Mouse (Mus musculus) right cerebral cortex, adult 18-20 months (tissue): ENCODE measurements around the gene Agrn.
A peak's percentile ranks its signal among the peaks of the same experiment; 100 is the strongest.
"Not testable (repeated sequence)": the region's sequence is repeated elsewhere in the genome, so short reads cannot be mapped to it uniquely, and the experiment has no call there.

Experiments used
- DNase-seq: peaks from one replicate; pipeline ENCODE4 v3.0.0; 2022; ENCODE audit warnings: mixed read lengths

The Agrn gene

DNA sequence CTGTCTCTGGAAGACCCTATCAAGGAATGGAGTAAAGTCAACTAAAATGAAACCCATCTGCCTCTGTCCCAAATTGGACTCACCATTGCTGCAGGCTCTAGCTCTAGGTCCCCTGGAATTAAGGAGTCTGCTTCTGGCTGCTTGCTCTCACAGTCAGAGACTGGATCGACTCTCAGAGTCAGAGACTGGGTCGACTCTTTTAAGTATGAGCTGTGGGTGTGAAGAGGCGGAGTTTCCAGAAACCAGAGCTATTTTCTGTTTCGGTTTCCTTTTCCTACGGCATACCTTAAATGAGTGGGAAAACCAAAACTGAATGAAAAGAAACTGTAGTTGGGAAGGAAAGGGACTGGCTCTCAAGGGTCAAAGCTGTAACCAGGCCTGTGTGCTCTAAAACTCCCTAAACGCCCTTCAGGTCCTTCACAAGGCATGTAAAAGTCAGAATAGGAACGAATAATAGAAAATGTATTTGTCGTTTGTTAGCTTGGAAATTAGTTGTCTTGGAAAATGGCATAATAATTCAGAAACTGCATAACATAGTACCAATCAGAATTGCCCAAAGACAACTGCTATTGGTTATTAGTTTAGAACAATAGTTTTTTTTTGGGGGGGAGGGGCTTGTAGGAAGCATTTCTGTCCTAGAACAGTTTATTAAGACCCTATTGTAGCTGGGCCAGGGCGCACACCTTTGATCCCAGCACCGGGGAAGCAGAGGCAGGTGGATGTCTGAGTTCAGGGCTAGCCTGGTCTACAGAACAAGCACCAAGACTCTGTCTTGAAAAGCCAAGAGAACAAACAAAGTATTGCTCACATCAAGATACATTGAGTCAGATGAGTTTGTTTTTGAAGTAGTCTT lies 3.6 kb upstream of the Agrn start, which contains the start of gene Isg15:
Gene Isg15 (minus strand): TSS at position 196 of the 853 bp plus-strand sequence.
- DNase-seq = no peak

DNA sequence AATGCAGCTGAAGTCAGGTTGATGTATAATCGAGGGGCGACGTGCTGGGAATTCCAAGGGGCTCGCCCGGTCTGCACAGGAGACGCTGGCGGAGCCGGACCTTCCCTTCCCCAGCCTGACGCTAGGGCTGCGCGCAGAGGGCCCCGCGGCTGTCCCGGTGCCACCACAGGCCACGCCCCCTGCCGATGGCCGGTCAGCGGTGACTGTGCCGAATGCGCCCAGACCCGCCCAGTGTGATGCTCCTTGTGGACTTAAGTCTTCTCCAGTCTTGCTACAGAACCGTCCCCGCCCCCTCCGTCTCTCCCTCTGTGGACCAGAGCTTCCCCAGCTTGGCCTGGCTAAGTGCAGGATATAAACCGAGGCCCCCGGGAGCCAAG lies 529 bp upstream of the Agrn start:
- peak; percentile 67 for DNase-seq

- peak; percentile 45 for DNase-seq
Observed at GRCm38 (mm10) chr4:156195927-156196870, 1.1 kb downstream of the Agrn start.

DNA sequence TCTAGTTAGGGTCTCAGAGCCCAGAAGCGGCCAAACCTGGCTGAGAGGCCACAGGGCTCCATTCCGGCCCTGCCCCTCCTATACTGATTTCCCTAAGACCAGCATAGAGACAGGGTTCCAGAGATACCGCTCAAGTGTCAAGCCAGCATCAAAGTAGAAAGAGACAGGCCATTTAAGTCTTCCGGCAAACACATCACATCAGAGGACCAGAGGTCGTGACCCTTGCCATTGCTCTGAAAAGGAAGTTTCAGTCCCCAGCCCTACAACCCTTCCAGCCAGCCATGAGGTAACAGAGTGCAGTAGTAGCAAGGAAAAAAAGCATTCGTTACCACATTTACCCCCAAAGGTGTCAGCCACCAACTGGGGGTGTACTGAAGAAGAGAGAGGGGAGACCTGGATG lies 2.9 kb downstream of the Agrn start:
- DNase-seq = no peak

DNA sequence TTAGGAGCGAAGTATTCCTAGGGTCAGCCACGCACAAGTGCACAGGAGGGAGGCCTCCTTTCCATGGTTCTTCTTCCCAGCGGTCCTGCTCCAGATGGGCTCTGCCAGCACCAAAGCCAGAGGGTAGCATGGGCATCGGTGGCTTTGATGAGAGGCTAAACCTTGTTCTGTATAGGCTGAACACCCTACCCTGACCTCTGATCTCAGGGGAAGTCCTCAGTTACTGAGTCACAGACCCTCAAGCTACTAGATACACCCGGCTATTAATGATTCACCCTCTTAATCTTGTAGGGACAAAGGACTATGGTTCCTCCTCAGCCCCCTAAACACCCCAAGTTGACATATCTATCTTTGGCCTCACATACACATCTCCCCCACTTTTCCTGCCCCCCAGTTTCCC lies 3.4 kb downstream of the Agrn start:
- no peak for DNase-seq

DNA sequence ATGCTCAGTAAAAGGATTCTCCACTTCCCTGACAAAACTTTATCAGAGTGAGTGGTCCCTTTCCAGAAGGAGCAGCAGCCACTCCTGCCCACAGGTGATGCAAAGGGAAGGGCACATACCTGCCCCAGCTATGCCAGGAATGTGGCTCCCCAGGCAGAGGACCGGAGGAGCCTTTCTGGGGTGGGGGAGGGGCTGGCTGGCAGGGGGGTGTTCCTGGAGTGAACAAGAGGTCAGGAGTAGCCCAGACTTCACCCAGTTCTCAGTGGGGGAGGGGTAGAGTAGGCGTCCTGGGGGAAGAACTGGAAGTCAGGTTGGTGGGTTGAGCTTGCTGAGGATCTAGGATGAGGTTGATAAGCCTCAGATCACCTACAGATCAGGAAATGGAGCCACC lies 4.1 kb downstream of the Agrn start:
- no peak for DNase-seq

DNA sequence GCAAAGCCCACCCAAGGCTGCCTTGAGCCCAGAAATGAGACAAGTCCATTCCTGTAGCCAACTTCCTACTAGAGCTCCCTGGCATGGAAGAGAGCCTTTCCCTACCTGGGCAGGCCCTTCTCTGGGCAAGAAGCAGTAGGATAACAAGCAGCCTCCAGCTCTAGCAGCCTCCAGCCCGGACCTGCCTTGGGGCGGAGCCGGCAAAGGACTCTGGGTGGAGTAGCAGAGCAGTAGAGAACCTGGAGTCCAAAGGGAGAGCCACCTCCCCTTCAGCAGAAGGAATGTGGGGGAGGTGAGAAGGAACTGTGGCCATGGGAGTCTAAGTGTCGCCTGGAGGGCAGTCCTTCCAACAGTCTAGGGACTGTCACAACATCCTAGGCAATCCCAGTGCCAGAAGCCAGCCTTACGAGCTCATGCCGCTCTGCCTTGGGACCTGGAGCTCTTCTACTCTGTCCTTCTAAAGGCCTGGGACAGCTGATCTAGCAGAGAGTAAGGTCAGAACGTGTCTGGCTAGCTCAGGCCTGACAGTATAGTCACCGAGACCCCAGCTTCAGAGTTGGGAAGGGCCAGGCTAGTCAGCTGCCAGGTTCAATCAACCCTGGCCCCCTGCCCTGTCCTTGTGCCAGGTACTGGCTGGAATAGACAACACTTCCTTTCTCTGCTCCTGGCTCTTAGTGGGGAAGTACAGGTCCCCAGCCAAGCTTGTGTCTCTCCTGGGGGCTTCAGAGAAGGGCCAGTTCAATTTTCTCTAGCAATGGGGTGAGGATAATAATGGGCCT lies 4.7 kb downstream of the Agrn start:
- no peak for DNase-seq

- no peak for DNase-seq
Observed at GRCm38 (mm10) chr4:156188811-156189323, 8.4 kb downstream of the Agrn start.

DNA sequence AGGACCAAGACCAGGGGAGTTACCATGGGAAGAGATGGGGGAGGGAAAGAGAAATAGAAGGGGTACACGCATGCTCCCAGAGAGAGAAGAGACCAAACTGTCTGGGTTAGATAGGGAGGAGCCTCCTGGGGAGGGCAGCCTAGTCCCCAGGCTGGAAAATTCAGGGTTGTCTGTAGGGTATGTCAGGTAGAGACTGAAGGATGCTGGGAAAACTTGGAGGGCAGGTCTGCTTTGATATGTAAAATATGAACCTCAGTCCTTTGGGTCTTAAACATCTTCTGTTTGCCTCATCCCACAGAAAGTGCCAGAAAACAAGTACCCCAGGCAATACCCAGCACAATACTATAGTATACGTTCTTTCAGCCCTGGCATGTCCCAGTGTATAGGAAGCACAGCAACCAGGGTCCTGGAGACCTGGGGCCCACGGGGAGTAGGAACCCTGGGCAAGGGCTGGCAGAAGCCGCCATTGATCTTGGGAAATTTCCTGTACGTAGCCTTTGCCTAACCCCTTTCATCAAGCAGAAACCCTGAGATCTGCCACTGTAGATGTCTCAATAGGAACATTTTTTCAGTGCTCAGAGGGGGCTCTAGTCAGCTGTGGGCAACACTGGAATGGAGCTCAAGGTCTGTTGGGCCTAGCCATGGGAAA lies 9.0 kb downstream of the Agrn start:
- DNase-seq = no peak

- DNase-seq = peak; percentile 77
Observed at GRCm38 (mm10) chr4:156185950-156186850, 11.1 kb downstream of the Agrn start.

- no peak for DNase-seq
Observed at GRCm38 (mm10) chr4:156185456-156185949, 11.8 kb downstream of the Agrn start.

- no peak for DNase-seq
Observed at GRCm38 (mm10) chr4:156184291-156184954, 12.9 kb downstream of the Agrn start.

GRCm38 (mm10) chr4:156183747-156184146 lies 13.5 kb downstream of the Agrn start:
- no peak for DNase-seq

GRCm38 (mm10) chr4:156177630-156178029 lies 19.7 kb downstream of the Agrn start:
- DNase-seq = no peak

- no peak for DNase-seq
Observed at GRCm38 (mm10) chr4:156171828-156172227, 25.5 kb downstream of the Agrn start.

GRCm38 (mm10) chr4:156169129-156169528 lies 28.2 kb downstream of the Agrn start:
- DNase-seq = no peak

DNA sequence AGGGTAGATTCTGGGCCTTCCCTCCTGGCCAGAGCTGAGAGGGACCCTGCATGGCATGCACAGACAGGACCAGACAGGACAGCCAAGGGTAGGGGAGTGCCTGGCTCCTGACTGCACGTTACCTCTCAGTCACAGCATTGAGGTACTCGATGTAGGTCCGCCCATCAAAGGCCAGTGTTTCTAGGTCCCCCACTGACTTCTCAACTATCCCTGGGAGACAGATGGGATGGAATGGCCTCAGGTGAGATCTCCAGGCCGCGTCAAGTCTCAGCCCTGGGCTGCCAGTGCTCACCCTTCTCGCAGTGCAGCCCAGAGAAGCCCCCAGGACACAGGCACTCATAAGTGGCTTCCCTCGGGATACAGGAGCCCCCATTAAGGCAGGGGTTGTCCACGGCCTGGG lies 28.7 kb downstream of the Agrn start:
- DNase-seq = no peak

GRCm38 (mm10) chr4:156166477-156166876 lies 30.8 kb downstream of the Agrn start:
- no peak for DNase-seq

DNA sequence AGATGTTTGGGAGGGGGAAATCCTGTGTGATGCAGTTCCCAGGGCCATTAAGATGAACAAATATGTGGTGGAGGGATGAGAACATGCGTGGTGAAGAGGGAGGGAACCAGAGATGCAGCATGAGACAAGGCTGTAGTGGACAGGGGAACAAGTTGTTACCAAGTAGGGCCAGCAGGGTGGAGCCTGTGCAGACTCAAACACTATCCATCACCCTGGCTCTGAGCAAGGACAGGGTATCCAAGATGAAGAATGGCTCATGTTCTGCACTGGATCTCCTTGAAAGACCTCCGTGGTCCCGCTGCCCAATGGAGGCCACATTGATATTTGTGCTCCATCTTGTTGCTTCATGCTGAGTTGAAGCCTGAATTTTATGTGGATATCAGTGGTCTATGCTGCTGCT lies 42.5 kb downstream of the Agrn start:
- DNase-seq = no peak

DNA sequence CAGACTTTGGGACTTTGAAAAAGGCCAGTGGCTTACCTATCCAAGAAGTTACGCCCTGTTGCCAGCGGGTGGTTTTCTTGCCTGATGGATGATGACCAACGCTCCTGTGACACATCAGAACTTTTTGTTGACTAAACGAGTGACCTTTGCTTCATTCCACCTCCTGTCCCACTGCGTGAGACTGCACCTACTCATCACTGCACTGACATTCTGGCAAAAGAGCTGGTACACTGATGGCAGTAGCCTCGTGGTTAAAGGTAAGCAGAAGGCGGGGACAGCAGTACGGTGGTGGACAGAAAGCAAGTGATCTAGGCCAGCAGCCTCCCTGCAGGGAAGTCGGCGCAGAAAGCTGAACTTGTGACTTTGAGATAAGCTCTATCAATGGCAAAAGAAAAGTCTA lies 46.4 kb downstream of the Agrn start:
- DNase-seq = not testable (repeated sequence)
